Mouse (Mus musculus) cerebellum, adult 2 months (tissue): ENCODE results near the gene Mmp25. TPM values are rescaled to one million over a fixed set of nuclear protein-coding genes. Genes with fewer than 3 reads are reported as not detected.
"Not testable (repeated sequence)": the region's sequence is repeated elsewhere in the genome, so short reads cannot be mapped to it uniquely, and the experiment has no call there.

Source experiments
- DNase-seq, 2 experiments: peaks; one replicate each; pipeline ENCODE4 v3.0.0; 2021
- H3K27ac ChIP-seq: fragments of 200-500 bp; 2 replicates; pipeline ENCODE4 v1.5.1; 2012; ENCODE audit warnings: low read length, control low read depth, inconsistent platforms; ENCODE audit not compliant: insufficient read depth
- H3K27me3 ChIP-seq: fragments of 200-500 bp; 2 replicates; pipeline ENCODE4 v1.6.1; 2012; ENCODE audit warnings: inconsistent platforms, mild to moderate bottlenecking, low read length, moderate library complexity; ENCODE audit not compliant: control insufficient read depth, insufficient read depth
- H3K4me1 ChIP-seq: fragments of 200-500 bp; 2 replicates; pipeline ENCODE4 v1.6.1; 2011; ENCODE audit warnings: low read length; ENCODE audit not compliant: control insufficient read depth, insufficient read depth
- H3K4me3 ChIP-seq: fragments of 200-500 bp; replicated peaks from 2 replicates; pipeline ENCODE3; 2011; ENCODE audit warnings: mild to moderate bottlenecking, low read depth, low read length, control low read depth; ENCODE audit not compliant: insufficient read depth
- CTCF ChIP-seq: fragments of 200-500 bp; IDR thresholded peaks from 2 replicates; pipeline ENCODE4 v1.5.1; 2011; ENCODE audit warnings: low read depth, mild to moderate bottlenecking, control low read depth, low read length, moderate library complexity, borderline replicate concordance; ENCODE audit not compliant: insufficient read depth
- POLR2A ChIP-seq: fragments of 200-500 bp; IDR thresholded peaks from 2 replicates; pipeline ENCODE4 v1.6.1; 2011; ENCODE audit warnings: low read length, control low read depth, borderline replicate concordance; ENCODE audit not compliant: insufficient read depth
- WGBS: fragments of 180-500 bp; shearing (Covaris S2); methylation state at CpG from one replicate; pipeline ENCODE4 v1.1.7; 2018; 5-methylcytosine and 5-hydroxymethylcytosine counted together
- polyA plus RNA-seq: library from polyadenylated mRNA; depleted of rRNA; stranded (reverse); fragments of >200 nt; gene quantifications from 2 replicates; pipeline ENCODE4 v1.2.3, GENCODE M21; 2012

Gene Mmp25
- polyA plus RNA-seq, 1 experiment: 0.23 TPM

DNA sequence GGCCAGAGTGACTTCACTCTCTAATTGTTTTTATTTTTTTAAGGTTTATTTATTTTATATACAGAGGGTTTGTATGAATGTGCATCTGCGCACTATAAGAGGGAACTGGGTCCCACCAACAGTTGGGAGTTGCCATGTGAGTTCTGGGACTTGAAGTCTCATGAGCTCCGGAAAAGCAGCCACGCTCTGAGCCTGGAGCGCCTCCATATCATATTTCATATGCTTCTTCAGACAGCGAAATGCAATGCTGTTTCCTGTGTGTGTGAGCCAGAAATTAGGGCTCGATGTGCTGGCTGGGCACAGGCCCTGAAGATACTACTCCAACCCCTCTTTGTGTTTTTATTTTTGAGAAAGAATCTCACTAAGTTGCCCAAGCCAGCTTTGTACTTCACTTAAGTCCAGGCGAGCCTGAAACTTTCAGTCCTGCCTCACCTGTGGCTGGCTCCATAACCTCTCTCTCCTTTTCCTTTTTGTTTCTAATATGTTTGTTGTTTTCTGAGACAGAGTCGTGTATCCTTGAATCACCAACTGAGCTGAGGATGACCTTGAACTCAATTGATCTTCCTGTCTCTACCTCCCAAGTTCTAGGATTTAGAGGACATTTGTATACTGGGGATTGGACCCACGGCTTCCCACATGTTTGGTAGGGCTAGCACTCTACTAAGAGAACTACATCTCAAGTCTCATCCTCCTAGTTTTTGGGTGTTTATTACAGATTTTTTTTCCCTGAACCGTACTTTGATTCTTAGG, 43.1 kb downstream of the Mmp25 start:
- H3K27ac ChIP-seq: no peak overlapping the region
- H3K27me3 ChIP-seq: no peaks in the 10 kb centered on the region
- WGBS: 57% methylated on average over 10 of the region's 10 CpGs
- TF ChIP-seq POLR2A (no peak), CTCF (no peak)
- DNase-seq: no peak
- no peaks in the 10 kb centered on the region for H3K4me1 ChIP-seq
- H3K4me3 ChIP-seq: no peak overlapping the region

DNA sequence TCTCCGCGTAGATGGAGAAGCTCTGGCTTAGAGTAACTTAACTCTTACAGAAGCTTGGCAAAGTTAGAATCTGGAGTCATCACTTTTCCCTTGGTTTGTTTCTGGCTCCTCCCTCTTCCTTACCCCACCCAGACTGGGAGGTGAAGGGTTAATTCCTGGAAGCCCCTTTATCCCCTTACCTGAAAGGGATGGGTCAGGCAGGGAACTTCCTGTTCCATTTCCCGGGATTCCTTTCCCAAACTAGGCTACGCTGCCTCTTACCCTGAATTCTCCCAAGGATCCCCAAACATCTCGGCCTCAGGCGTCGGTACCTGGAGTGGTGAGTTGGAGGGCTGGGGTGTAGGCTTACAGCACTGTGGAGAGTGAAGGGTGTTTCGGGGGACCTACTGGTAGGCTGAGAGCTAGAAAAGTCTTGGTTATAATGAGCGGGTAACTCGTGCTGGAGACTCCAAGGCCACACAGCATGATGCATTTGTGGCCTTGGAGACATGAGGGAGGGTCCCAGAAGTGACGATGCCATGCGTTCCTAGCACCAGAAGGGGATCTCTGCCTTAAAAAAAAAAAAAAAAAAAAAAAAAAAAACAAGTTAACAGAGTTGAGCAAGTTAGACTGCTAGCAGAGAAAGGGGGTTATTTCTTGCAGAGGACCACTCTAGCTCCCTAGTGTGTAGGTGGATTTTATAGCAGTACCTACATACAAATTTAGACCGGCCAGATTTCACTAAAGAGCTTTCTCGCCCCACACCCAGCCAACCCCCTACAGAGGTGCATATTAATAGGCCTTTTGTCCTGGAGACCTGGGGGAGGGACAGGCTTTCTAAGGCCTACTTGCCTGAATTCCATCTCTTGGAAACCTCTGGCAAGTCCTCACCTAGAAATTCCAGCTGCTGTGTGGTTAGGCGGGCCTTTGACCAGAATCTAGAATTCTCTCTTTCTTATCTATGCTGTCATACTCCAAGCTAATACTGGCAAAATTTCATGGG, 44.1 kb downstream of the Mmp25 start, which contains the start of gene Zscan10:
Zscan10 (plus strand) TSS at position 216 of the 982 bp plus-strand sequence.
- H3K4me3 ChIP-seq: no peak within 1 kb of the TSS
- H3K27ac ChIP-seq: peak within 1 kb of the TSS; percentile 42; the same call in 1 of the 2 replicates

DNA sequence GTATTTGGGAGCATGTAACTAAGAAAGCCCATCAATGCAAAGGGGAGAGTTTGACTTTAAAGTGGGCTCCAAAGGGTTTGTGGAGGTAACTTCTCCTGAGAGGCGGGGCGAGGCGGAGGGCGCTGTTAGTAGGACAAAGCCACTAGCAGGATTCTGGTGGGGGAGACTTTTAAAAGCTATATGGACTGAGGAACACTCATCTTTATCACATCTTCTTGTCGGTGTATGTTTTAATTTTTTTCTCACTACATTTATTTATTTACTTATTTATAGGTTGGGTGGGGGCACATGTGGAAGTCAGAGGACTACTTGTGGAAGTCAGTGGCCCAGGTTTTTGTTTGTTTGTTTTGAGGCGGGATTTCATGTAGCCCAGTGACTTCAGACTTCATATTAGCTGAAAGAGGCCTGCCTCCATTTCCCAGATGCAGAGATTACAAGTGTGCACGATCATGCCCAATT, 45.4 kb downstream of the Mmp25 start:
- 48% methylated on average over 7 of the region's 7 CpGs for WGBS
- TF ChIP-seq POLR2A (no peak), CTCF (no peak)
- Histone ChIP-seq H3K27ac (peak overlapping the region; percentile 45; the same call in 1 of the 2 replicates), H3K4me1 (no peaks in the 10 kb centered on the region), H3K27me3 (no peaks in the 10 kb centered on the region), H3K4me3 (peak overlapping the region; percentile 74)
- no peak for DNase-seq

More for the DNA sequence above, 44.1 kb downstream of the Mmp25 start, which contains the start of gene Zscan10:
- no peaks in the 10 kb centered on the region for H3K4me1 ChIP-seq
- no peaks in the 10 kb centered on the region for H3K27me3 ChIP-seq
- no peak for DNase-seq
- 59% methylated on average over 15 of the region's 15 CpGs for WGBS
- no peak for TF ChIP-seq CTCF
- TF ChIP-seq POLR2A: no peak

DNA sequence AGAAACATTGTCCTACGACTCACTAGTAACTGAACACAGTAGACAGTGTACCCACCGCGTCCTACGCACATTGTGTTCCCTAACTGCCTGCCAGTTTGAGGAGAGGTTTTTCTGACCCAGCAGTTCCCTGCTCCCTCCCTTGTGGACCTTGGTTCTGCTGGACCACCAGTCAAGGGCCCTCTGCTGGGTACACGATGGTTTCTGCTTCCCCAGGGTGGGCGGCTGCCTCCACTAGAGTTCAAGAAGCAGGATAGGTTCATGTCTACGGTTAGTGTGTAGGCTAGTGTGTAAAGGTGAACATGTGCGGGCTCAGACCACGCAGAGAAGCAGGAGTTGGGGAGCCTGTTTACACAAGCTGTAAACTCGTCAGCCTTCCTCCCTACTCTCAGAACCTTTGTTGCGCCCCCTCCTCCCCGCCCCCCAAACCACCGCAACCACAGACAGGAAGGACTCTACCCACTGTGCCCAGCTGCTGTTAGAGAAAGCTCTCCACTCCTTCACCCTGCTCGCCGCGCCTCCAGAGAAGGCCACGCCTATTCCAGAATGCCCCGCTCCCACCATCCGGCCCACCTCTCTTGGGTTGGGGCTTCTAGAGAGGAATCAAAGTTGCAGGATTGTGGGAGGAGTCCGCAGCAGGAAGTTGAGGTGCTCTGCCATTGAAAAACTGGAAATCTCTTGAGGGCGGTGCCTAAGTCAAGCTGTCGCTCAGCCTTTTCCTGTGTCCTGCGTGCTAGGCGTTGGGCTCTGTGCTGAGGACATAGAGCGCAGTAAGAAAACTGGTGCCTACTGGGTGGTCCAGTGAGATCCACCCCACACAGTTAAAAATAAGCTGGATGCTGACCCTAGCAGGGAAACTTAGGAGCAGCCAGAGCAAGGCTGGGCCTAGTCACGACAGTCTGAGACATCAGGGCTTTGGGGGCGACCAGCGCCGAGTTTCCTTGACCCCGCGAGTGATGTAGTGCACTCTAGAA, 46.2 kb downstream of the Mmp25 start, which contains the start of gene Zfp13:
Zfp13 (minus strand) TSS at position 906 of the 971 bp plus-strand sequence.
- H3K27me3 ChIP-seq: no peaks in the 10 kb centered on the region
- peak; percentile 70 to 78 for DNase-seq
- no peaks in the 10 kb centered on the region for H3K4me1 ChIP-seq
- 8% methylated on average over 31 of the region's 31 CpGs for WGBS
- peak within 1 kb of the TSS; percentile 74 for H3K4me3 ChIP-seq
- peak within 1 kb of the TSS; percentile 45; the same call in 1 of the 2 replicates for H3K27ac ChIP-seq
- peak; percentile 66; the same call in 1 of the 2 replicates for TF ChIP-seq POLR2A
- TF ChIP-seq CTCF: no peak

GRCm38 (mm10) chr17:23595139-23595538, 49.9 kb downstream of the Mmp25 start:
- not testable (repeated sequence) for H3K27me3 ChIP-seq, H3K4me3 ChIP-seq, H3K4me1 ChIP-seq, H3K27ac ChIP-seq, DNase-seq
- WGBS: 60% methylated on average over 4 of the region's 4 CpGs

- Histone ChIP-seq H3K4me1 (no peaks in the 10 kb centered on the region), H3K4me3 (peak overlapping the region; percentile 79), H3K27me3 (no peaks in the 10 kb centered on the region), H3K27ac (peak overlapping the region; percentile 70)
- 9% methylated on average over 13 of the region's 13 CpGs for WGBS
- TF ChIP-seq POLR2A (no peak), CTCF (no peak)
- DNase-seq: no peak
Observed at GRCm38 (mm10) chr17:23592926-23593300, 52.2 kb downstream of the Mmp25 start.

DNA sequence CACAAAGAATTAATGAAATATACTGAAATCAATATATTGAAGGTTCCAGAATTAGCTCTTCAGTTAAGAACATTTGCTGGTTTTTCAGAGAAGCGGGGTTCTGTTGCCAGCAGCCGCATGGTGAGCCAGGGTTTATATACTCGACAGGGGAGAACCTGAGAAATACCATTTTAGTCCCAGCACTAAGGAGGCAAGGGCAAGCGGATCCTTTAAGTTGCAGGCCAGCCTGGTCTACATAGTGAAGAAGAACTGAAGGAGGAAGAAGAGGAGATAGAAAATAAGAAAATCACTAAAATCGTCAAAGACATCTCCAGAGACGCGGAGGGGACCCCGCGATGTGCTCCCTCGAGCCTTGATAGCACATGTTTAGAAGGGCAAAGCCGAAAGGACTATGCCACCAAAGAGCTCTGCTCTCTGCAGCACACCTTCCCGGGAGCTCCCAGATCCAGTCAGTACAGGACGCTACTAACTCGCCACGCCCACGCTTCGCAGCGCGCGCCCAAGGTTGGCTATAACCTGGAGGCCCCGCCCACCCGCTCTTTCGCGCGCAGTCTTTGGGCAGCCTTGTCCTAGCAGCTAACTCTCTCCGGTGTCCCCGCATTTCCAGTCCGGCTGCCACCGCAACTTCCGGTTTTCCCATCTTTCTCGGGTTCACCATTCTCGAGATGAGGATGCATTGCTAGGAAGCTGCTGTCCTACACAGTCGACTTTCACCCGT, 52.7 kb downstream of the Mmp25 start:
- Histone ChIP-seq H3K4me1 (no peaks in the 10 kb centered on the region), H3K27me3 (no peaks in the 10 kb centered on the region), H3K4me3 (peak overlapping the region; percentile 79), H3K27ac (peak overlapping the region; percentile 70)
- DNase-seq: peak; percentile 99
- TF ChIP-seq CTCF (no peak), POLR2A (peak; percentile 96)
- 6% methylated on average over 34 of the region's 34 CpGs for WGBS
